Mouse (Mus musculus): ENCODE measurements around the gene Zfp988. TPM values are rescaled to one million over a fixed set of nuclear protein-coding genes. Genes with fewer than 3 reads are reported as not detected.
"Not testable (repeated sequence)": the region's sequence is repeated elsewhere in the genome, so short reads cannot be mapped to it uniquely, and the experiment has no call there.

Gene Zfp988
- total RNA-seq, 2 experiments from 2014 or later = not detected

DNA sequence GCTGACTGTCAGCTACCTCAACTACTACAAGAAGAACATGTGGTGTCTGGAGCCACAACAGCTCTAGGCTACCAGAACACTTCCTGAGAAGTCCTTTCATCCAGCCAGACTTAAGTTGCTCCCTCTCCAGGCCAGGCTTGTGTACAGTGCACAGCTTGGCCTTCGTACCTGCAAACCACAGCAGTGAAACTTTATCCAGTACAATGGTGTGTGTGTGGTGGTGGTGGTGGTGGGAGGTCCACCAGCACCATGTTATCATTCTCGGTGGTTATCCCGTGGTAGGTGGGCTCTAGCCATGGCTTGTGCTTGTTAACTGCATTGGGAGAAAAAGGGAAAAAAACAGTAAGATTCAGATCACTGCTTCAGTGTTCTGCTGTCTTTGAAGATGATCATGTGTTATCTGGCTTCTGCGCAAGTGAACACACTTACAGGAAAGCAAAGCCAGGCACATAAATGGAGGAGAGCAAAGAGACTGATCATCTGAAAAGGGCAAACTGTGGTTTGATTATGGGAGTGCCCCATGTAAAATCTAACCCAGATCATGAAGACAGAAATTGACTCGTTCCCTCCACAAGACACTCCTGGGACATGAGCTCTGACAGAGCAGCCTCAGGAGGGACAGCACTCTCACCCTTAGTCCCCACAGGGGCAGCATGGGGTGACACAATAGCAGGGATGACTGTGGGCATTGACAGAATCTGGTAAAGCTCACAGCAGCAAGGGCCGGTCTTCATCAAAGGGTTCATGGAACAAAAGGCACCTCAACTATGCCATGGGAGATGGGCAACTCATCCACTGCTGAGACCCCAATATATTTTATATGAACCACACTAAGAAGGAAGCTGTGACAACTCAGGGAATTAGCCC lies 37.8 kb downstream of the Zfp988 start:
- DNase-seq (ENCODE audit: low spot score) = not testable (repeated sequence)

GRCm38 (mm10) chr4:147345061-147345554 lies 39.6 kb downstream of the Zfp988 start:
- not testable (repeated sequence) for DNase-seq (ENCODE audit: low spot score)

DNA sequence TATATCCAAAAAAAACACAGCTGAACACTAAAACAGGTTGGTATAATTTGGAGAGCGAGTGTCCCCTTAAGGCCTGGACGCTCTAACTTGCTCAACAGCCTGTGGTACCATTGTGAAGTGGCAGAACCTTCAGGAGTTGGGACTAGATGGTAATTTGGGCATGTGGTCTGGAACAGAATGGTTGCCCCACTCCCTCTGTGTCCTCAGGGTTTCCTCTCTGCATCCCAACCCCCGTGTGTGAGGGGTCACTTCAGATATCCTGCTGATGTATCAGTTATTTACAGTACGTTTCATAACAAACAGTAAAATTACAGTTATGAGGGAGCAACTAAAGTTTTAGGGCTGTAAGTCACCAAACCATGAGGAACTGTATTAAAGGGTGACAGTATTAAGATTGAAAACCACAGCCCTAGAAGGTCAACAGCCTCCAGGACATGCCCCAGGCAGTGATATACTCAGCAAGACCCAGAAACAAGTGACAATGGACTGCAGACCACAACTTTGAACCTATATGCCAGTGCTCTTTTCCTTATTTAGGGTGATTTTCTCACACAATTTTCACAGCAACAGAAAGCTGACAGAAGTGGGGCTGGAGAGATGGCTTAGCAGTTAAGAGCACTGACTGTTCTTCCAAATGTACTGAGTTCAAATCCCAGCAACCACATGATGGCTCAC lies 41.0 kb downstream of the Zfp988 start:
- DNase-seq (ENCODE audit: low spot score) = not testable (repeated sequence)

DNA sequence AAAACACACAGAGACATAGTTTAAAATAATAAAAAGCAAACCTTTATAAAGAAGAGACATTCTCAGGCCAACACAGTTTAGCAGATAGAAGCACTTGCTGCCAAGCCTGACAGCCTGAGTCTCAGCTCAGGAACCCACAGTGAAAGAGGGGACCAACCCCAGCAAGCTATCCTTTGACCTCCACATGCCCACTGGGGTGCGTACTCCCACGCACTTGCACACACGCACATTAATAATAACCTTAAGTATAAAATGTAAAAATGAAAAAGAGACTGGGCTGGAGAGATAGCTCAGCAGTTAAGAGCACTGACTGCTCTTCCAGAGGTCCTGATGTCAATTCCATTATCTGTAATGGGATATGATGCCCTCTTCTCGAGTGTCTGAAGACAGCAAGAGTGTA lies 41.8 kb downstream of the Zfp988 start:
- not testable (repeated sequence) for DNase-seq (ENCODE audit: low spot score)

- not testable (repeated sequence) for DNase-seq (ENCODE audit: low spot score)
These were observed 42.4 kb downstream of the Zfp988 start for GRCm38 (mm10) chr4:147347880-147348279.

DNA sequence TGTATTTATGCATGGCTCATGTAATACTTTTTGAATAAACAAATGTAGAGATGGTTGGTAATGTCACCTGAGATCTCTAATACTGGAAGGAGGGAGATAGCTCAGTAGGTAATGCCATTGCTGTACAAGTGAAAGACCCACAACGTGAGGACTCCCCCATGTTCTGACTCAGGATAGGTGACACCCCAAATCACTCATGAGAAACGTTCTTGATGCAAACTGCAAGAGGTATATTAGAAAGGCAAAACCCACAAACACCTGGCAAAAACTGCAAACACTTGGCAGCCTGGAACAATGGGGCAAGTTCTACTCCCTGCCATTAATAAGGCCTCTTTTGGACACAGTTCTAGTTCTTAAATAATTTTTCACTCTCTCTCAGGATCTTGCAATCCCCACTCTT lies 42.9 kb downstream of the Zfp988 start:
- DNase-seq (ENCODE audit: low spot score) = not testable (repeated sequence)

DNA sequence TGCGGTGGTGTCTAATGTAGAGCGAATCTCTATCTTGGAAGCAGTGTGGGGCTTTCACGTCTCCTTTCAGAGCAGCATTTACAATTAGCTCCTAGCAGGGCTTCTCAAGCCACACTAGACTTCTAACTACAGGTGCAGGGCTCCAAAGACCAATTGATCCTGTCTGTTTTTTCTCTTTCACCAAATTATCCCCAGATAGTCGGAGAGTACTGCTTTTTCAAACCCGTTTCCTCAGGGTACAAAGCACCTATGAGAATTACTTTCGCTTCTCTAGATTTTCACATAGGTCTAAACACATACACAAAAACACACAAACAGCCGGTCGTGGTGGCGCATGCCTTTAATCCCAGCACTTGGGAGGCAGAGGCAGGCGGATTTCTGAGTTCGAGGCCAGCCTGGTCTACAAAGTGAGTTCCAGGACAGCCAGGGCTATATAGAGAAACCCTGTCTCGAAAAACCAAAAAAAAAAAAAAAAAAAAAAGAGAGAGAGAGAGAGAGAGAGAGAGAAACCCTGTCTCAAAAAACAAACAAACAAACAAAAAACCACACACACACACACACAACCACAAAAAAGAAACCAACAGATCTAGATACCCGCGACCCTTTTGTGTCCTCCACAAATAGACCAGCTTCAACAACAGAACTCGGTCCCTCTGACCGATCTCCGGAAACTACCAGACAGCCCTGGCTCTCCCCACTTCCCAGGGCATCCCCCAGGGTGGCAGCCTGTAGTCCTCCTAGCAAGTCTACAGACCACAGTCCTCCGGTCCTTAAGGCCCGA lies 43.6 kb downstream of the Zfp988 start:
- DNase-seq (ENCODE audit: low spot score) = not testable (repeated sequence)

DNA sequence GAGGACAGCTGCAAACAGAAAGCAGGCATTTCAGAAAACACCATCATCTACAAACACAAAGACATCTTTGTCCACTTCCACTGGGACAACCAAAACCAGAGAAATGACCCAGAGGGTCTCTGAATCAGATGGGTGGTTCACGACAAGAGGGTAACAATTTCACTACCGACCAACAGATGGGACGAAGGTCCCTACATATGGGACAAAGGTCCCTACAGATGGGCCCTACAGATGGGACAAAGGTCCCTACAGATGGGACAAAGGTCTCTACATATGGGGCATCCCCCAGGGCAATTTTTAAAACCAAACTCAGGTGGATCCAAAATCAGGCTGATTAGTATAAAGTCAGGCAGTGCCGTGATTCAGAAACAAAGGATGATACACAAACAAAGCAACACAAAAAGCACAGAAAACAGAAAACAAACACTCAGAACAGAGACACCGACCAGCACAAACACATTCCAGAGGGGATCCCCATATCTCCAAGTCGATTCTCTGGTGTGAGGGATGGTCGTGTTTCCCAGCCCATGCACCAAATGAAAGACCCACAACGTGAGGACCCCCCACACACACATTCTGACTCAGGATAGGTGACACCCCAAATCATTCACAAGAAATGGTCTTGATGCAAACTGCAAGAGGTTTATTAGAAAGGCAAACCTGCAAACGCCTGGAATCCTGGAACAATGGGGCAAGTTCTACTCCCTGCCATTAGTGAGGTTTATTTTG lies 44.4 kb downstream of the Zfp988 start:
- not testable (repeated sequence) for DNase-seq (ENCODE audit: low spot score)

GRCm38 (mm10) chr4:147350541-147350940 lies 45.1 kb downstream of the Zfp988 start:
- DNase-seq (ENCODE audit: low spot score) = not testable (repeated sequence)

DNA sequence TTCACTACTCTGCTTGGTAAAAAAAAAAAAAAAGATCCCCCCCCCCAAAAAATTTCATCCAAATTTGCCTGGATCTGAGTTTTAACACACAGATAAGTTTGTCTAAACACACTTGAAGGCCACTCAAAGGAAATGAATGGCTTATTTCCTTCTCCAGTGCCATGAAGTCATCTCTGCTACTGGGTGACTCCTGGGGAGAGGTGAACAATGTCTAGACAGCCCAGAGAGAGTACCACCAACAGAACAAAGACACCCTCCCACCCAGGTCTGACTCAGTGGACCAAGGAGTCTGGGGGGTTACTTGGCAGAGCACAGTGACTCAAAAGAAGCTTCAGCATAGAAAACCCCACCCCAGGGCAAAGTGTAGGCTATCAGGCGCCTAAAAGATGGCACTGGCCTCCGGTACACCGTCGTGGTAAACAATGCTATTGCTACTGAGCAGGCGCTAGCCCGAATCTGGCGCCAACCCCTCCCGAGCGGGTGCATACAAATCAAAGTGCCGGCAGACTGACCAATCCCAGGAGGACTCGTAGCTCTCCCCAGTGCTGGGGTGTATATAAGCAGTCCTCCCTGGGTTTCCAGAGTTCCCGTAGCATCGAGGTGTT lies 46.0 kb downstream of the Zfp988 start:
- not testable (repeated sequence) for DNase-seq (ENCODE audit: low spot score)

DNA sequence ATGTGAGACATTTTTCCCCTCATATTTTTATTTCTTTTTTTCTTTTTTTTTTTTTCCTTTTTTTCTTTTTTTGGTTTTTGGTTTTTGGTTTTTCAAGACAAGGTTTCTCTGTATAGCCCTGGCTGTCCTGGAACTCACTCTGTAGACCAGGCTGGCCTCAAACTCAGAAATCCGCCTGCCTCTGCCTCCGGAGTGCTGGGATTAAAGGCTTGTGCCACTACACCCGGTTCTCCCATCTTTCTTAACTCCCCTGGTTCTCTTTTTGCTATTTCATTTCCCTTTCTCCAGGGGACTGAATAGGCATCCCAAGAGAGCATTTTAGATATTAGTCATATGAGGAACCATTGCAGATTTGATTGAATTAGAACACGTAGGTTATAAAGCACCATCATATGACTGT lies 48.2 kb downstream of the Zfp988 start:
- DNase-seq (ENCODE audit: low spot score) = not testable (repeated sequence)

GRCm38 (mm10) chr4:147356042-147356441 lies 50.6 kb downstream of the Zfp988 start:
- DNase-seq (ENCODE audit: low spot score) = not testable (repeated sequence)

DNA sequence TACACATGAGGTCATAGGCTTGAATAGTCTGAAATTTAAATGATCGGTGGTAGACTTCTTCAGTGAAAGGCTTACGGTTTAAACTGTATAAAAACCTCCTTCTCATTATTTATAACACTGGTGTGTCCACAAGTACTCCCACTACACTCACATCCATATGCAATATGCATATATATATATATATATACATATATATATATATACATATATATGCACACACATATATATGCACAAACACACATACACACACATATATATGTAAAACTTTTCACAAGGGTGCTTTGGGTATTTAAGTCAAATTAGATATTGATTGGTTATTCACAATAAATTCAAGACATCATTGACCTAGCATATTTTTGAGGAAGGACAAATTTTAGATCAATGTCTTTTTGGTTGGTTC lies 51.7 kb downstream of the Zfp988 start:
- DNase-seq (ENCODE audit: low spot score) = not testable (repeated sequence)

- not testable (repeated sequence) for DNase-seq (ENCODE audit: low spot score)
These were observed 55.5 kb downstream of the Zfp988 start, which contains the start of gene Zfp978 for GRCm38 (mm10) chr4:147361003-147361402. Gene Zfp978 (plus strand): TSS chr4:147361303.

DNA sequence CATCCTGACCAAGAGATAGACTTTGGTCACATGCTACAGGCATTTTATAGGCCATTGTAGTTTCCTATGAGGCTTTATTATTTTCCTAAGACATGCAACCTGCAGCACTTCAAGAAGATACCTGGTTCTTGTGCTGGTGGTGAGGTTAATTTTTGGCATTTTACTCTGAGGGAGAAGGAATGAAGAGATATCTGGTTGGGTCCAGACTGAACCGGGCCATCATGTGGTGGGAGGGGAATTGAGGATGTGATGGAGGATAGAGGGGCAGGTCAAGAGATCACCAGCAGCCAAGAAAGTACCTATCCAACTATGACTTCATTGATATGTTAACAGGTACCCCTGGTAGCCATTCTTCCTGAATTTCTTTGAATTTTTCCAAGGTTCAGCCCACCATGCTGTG lies 56.4 kb downstream of the Zfp988 start:
- DNase-seq (ENCODE audit: low spot score) = not testable (repeated sequence)

GRCm38 (mm10) chr4:147369564-147369963 lies 64.1 kb downstream of the Zfp988 start:
- DNase-seq (ENCODE audit: low spot score) = not testable (repeated sequence)

DNA sequence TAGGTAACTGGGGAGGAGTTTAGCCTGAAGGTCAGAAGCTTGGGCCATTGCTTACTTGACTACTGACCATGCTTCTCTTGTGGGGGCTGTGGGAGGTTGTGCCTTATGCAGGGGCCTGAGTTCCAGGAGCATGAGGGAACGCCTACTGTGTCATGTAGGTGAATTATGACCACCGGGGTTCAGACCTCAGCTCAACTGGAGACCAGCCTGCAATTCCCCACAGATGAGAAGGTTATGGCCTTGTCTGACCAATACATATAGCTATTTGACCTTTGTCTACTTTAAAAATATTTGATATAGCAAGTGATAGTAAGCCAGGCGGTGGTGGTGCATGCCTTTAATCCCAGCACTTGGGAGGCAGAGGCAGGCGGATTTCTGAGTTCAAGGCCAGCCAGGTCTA lies 77.7 kb downstream of the Zfp988 start:
- DNase-seq (ENCODE audit: low spot score) = not testable (repeated sequence)

Data from gastrocnemius, adult 18-20 months (tissue).